Mouse (Mus musculus) embryonic facial prominence, embryonic 11.5 days (tissue): ENCODE data around the gene Olfr672. TPM values are rescaled to one million over a fixed set of nuclear protein-coding genes. Genes with fewer than 3 reads are reported as not detected.
"Not testable (repeated sequence)": the region's sequence is repeated elsewhere in the genome, so short reads cannot be mapped to it uniquely, and the experiment has no call there.

Experiments
- ATAC-seq: fragments of 200-750 bp; cut with Nextera tagmentation; replicated peaks from 2 replicates; pipeline ENCODE4 v1.8.0; 2017; ENCODE audit warnings: low read depth; ENCODE audit not compliant: insufficient number of reproducible peaks, low FRiP score, low TSS enrichment
- DNase-seq: peaks from one replicate; pipeline ENCODE4 v3.0.0-alpha.2; 2015; ENCODE audit warnings: low spot score
- H3K27ac ChIP-seq: fragments of 300-500 bp; sonication (generic); replicated peaks from 2 replicates; pipeline ENCODE4 v1.5.1; 2014; ENCODE audit warnings: mild to moderate bottlenecking, low read depth, low read length, control low read depth
- H3K27me3 ChIP-seq: fragments of 300-500 bp; sonication (generic); 2 replicates; pipeline ENCODE4 v1.6.1; 2014; ENCODE audit warnings: mild to moderate bottlenecking, low read length, moderate library complexity, mixed read lengths; ENCODE audit not compliant: control insufficient read depth, insufficient read depth
- H3K36me3 ChIP-seq: fragments of 300-500 bp; sonication (generic); replicated peaks from 2 replicates; pipeline ENCODE4 v1.6.1; 2014; ENCODE audit warnings: low read depth, mild to moderate bottlenecking, low read length, moderate library complexity, mixed read lengths; ENCODE audit not compliant: control insufficient read depth, insufficient read depth
- H3K4me1 ChIP-seq: fragments of 300-500 bp; sonication (generic); 2 replicates; pipeline ENCODE4 v1.6.1; 2014; ENCODE audit warnings: low read length, mixed read lengths; ENCODE audit not compliant: control insufficient read depth, insufficient read depth
- H3K4me2 ChIP-seq: fragments of 300-500 bp; sonication (generic); 2 replicates; pipeline ENCODE4 v1.6.1; 2014; ENCODE audit warnings: low read depth, mild to moderate bottlenecking, control low read depth, low read length, moderate library complexity
- H3K4me3 ChIP-seq: fragments of 300-500 bp; sonication (generic); 2 replicates; pipeline ENCODE4 v1.5.1; 2014; ENCODE audit warnings: low read depth, low read length, control low read depth
- H3K9ac ChIP-seq: fragments of 300-500 bp; sonication (generic); replicated peaks from 2 replicates; pipeline ENCODE4 v1.6.1; 2014; ENCODE audit warnings: mild to moderate bottlenecking, control low read depth, low read length
- H3K9me3 ChIP-seq: fragments of 300-500 bp; sonication (generic); replicated peaks from 2 replicates; pipeline ENCODE4 v1.6.1; 2016; ENCODE audit warnings: mild to moderate bottlenecking, low read length, inconsistent platforms, mixed read lengths; ENCODE audit not compliant: control insufficient read depth
- WGBS: fragments of 180-500 bp; shearing (Covaris S2); extraction: QIAGEN DNeasy Blood & Tissue Kit; methylation state at CpG from one replicate; pipeline ENCODE4 v1.1.7; 2014; 5-methylcytosine and 5-hydroxymethylcytosine counted together
- polyA plus RNA-seq: library from polyadenylated mRNA; unstranded; fragments of >200 nt; fragmentation: Nextera tagmentation; extraction: Ambion mirVana; gene quantifications from 2 replicates; pipeline ENCODE4 v1.2.1, GENCODE M21; 2014

Gene Olfr672
- polyA plus RNA-seq = not detected in 2 replicates

DNA sequence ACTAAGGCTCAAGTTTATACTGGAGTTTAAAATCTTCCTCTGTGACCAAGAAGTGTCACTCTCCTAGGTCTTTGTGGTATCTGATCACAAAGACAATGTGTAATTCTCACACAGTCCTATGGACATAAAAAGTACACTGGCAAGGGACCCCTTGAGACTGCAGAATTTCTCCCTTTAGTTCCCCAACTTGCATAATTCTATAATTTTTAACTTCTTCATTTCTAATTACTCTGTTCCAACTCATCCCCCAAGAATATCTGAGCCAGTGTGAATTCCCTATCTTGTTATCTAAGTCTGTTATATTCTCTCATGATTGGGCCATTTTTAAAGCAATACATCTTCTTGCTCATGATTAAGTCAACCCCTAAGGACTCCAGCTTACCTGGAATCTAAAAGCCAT is at the start of gene Olfr672:
Gene Olfr672 (minus strand): TSS at position 101 of the 400 bp plus-strand sequence.
- Histone ChIP-seq H3K9ac (no peak within 1 kb of the TSS), H3K4me3 (no peak within 1 kb of the TSS), H3K4me1 (no peaks in the 10 kb centered on the region), H3K27me3 (no peaks in the 10 kb centered on the region), H3K9me3 (no peaks in the 10 kb centered on the region), H3K4me2 (no peak within 1 kb of the TSS), H3K27ac (no peak within 1 kb of the TSS), H3K36me3 (no peaks in the 10 kb centered on the region)
- no peak for ATAC-seq
- no peak for DNase-seq

DNA sequence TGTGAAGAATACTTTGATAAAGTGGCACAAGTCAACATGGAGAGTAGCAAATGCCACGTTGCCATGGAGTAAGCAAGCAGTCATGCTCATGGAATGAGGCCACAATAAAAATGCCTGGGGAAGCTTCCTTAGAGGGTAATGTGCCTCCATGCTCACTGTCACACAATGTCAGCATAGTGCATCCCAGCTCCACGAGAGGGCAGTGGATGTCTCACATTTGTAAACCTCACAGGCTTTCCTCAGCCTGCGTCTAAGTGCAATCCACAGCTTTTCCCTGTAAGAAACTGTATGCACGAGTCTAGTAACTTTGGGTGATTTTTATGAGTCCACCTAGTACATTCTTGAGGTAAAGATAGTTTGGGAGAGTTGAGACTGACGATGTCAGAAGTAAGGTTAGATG is 32.0 kb upstream of the Olfr672 start:
- WGBS = 65% methylated on average over 5 of the region's 5 CpGs
- not testable (repeated sequence) for ATAC-seq

DNA sequence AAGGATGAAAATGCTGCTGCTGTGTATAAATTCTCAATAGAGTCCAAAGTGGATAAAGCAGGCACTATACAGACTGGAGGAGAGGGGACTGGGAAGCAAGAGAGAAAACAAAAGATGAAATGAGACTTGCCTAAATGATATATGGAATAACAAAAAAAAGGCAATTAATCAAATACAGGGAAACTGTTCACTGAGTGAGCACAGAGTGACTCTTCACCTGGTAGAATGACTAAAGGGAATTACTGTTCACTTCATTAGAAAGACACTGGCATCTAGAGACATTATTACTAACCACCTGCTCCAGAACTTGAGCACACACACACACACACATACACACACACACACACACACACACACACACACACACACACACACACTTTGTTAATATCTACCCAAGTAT is 30.6 kb upstream of the Olfr672 start, which contains the start of gene Olfr676:
Gene Olfr676 (plus strand): TSS at position 301 of the 400 bp plus-strand sequence.
- Histone ChIP-seq H3K4me1 (no peaks in the 10 kb centered on the region), H3K27me3 (no peaks in the 10 kb centered on the region)
- no peak for ATAC-seq

More for the DNA sequence above, 32.0 kb upstream of the Olfr672 start:
- H3K4me1 ChIP-seq, H3K9ac ChIP-seq, H3K4me2 ChIP-seq, H3K27ac ChIP-seq, H3K9me3 ChIP-seq, H3K27me3 ChIP-seq, H3K4me3 ChIP-seq, DNase-seq, H3K36me3 ChIP-seq: not testable (repeated sequence)

DNA sequence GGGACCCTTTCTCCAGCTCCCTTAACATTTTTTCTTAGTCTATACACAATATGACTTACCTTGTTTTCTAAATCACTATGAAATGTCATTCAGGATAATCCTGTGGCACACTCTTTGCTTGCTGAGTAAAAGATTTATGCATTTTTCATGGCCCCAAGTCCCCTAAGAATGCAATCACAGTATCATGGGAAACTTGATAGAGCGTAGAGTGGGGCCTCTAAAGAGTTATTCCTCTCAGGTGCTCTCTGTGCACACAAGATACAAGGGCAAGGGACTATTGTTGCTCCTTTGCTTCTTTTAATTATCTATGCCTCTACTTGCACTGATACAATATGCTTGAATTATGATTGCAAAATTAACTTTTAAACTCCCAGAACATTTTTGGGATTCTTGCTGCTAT is 26.5 kb upstream of the Olfr672 start, which contains the start of gene Olfr675:
Gene Olfr675 (minus strand): TSS at position 101 of the 400 bp plus-strand sequence.
- no peak within 1 kb of the TSS for H3K4me3 ChIP-seq
- H3K27me3 ChIP-seq = no peaks in the 10 kb centered on the region
- no peak for DNase-seq
- no peak within 1 kb of the TSS for H3K9ac ChIP-seq
- ATAC-seq = no peak
- H3K27ac ChIP-seq = no peak within 1 kb of the TSS
- H3K36me3 ChIP-seq = no peaks in the 10 kb centered on the region
- H3K4me1 ChIP-seq = no peaks in the 10 kb centered on the region
- WGBS = 76% methylated on average over 1 of the region's 1 CpGs
- no peak within 1 kb of the TSS for H3K4me2 ChIP-seq
- H3K9me3 ChIP-seq = no peaks in the 10 kb centered on the region

More for the DNA sequence above, 30.6 kb upstream of the Olfr672 start, which contains the start of gene Olfr676:
- Histone ChIP-seq H3K36me3 (no peaks in the 10 kb centered on the region), H3K9me3 (no peaks in the 10 kb centered on the region), H3K4me3 (no peak within 1 kb of the TSS), H3K9ac (no peak within 1 kb of the TSS), H3K27ac (no peak within 1 kb of the TSS), H3K4me2 (no peak within 1 kb of the TSS)
- DNase-seq = no peak

DNA sequence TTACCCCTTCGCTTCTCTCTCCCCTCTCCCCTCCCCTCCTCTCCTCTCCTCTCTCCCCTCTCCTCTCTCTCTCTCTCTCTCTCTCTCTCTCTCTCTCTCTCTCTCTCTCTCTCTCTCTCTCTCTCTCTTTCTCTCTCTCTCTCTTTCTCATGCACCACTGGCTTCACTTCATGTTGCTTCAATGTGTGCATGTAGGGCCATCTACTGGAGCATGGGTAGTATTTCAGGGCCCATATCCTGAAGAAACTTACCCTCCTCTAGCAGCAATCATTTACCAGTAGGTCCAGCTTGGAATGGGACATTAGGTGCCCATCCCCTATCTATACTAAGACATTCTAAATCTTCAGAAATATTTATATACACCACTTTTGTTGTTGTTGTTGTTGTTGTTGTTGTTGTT is 20.7 kb upstream of the Olfr672 start:
- Histone ChIP-seq H3K9me3 (no peaks in the 10 kb centered on the region), H3K27me3 (no peaks in the 10 kb centered on the region), H3K4me3 (no peak overlapping the region), H3K36me3 (no peaks in the 10 kb centered on the region), H3K9ac (no peak overlapping the region), H3K4me2 (no peak overlapping the region), H3K27ac (no peak overlapping the region), H3K4me1 (no peaks in the 10 kb centered on the region)
- 67% methylated on average over 1 of the region's 1 CpGs for WGBS
- ATAC-seq (no peak), DNase-seq (no peak)

DNA sequence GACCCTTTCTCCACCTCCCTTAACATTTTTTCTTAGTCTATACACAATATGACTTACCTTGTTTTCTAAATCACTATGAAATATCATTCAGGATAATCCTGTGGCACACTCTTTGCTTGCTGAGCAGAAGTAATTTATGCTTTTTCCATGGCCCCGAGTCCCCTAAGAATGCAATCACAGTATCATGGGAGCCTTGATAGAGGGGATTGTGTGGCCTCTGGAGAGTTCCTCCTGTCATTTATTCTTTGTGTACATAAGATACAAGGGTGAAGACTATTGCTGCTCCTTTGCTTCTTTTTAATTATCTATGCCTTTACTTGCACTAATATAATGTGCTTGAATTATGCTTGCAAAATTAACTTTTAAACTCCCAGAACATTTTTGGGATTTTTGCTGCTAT is 22.8 kb downstream of the Olfr672 start, which contains the start of gene Olfr671:
Gene Olfr671 (minus strand): TSS at position 101 of the 400 bp plus-strand sequence.
- no peak for ATAC-seq
- no peaks in the 10 kb centered on the region for H3K9me3 ChIP-seq
- H3K27me3 ChIP-seq = no peaks in the 10 kb centered on the region
- H3K36me3 ChIP-seq = no peaks in the 10 kb centered on the region
- H3K4me2 ChIP-seq = no peak within 1 kb of the TSS
- H3K27ac ChIP-seq = no peak within 1 kb of the TSS
- no peak within 1 kb of the TSS for H3K9ac ChIP-seq
- no peak for DNase-seq
- 75% methylated on average over 1 of the region's 1 CpGs for WGBS
- no peak within 1 kb of the TSS for H3K4me3 ChIP-seq
- no peaks in the 10 kb centered on the region for H3K4me1 ChIP-seq

DNA sequence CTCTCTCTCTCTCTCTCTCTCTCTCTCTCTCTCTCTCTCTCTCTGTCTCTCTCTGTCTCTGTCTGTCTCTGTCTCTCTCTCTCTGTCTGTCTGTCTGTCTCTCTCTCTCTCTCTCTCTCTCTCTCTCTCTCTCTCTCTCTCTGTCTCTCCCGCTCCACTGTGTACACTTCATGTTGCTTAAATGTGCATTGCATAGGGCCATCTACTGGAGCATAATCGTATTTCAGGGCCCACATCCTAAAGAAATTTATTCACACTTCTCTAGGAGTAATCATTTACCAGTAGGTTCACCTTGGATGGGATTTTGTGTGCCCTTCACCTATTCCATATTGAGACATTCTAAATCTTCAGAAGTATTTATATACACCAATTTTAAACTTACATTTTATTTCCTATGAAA is 29.3 kb downstream of the Olfr672 start:
- not testable (repeated sequence) for H3K9me3 ChIP-seq, ATAC-seq, H3K4me3 ChIP-seq, H3K4me2 ChIP-seq, H3K9ac ChIP-seq, H3K4me1 ChIP-seq, H3K27me3 ChIP-seq, H3K27ac ChIP-seq, DNase-seq, H3K36me3 ChIP-seq
- 80% methylated on average over 2 of the region's 2 CpGs for WGBS

DNA sequence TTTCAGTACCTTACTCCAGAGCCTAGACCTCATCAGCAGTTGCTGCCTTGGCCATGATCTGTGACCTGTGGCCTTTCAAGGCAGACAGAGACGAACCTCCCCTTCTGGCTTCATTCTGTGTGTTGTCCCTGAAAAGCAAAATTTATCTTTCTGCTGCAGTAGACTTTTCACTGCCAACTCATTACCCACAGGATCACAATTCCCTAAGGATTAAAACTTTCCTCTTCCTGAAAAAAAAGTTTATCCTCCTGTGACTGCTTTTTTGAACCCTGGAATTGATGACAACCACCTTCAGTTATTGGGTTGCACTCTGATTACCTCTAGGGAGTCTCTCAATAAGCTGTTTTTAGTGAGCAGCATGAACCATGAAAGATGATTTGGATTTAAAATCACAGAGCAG is 39.3 kb downstream of the Olfr672 start, which contains the start of gene Olfr670:
Gene Olfr670 (minus strand): TSS at position 101 of the 400 bp plus-strand sequence.
- Histone ChIP-seq H3K36me3 (no peaks in the 10 kb centered on the region), H3K9ac (no peak within 1 kb of the TSS), H3K4me3 (no peak within 1 kb of the TSS), H3K4me1 (no peaks in the 10 kb centered on the region), H3K9me3 (no peaks in the 10 kb centered on the region), H3K27me3 (no peaks in the 10 kb centered on the region), H3K4me2 (no peak within 1 kb of the TSS), H3K27ac (no peak within 1 kb of the TSS)
- 59% methylated on average over 1 of the region's 1 CpGs for WGBS
- DNase-seq = no peak
- no peak for ATAC-seq
